Mouse (Mus musculus): ENCODE results near the gene Ttc5.

DNA sequence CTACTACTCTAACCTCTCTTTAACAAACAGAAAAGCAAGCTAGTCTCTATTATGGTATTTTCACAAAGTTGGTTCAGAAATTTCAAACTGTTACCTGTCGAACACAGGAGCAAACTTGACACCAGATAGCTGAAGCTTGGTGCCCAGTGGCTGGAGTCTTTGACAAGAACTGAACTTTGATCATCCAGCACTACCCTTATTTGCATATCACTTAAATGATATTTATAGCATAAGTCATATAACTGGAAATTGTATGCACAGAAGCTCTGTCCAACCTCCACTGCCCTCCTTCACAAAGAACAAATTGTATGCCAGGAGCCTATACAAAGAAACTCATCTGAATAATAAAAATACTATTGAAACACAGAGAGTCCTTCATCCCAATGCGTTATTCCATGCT, 43.7 kb downstream of the Ttc5 start:
- no peak for TF ChIP-seq CTCF (conservative IDR thresholded peaks at IDR 0.05; ENCODE audit: low read length)
- TF ChIP-seq POU5F1 (IDR thresholded peaks at IDR 0.05; ENCODE audit: borderline replicate concordance, low read length) = no peak

All from E14TG2a.4 (cell line).